Mouse (Mus musculus) neutrophil, adult 5-6 weeks (primary cell): ENCODE results near the gene Gpr152. TPM values are rescaled to one million over a fixed set of nuclear protein-coding genes. Genes with fewer than 3 reads are reported as not detected.
A peak's percentile ranks its signal among the peaks of the same experiment; 100 is the strongest.

Experiments used
- ATAC-seq: fragments of 151-379, 151-347 bp; 2 replicates; pipeline ENCODE4 v1.8.0; 2017; ENCODE audit warnings: mild to moderate bottlenecking, moderate TSS enrichment; ENCODE audit not compliant: insufficient number of reproducible peaks, poor library complexity, low FRiP score, severe bottlenecking; ENCODE audit errors: extremely low read depth
- total RNA-seq: library from RNA; stranded (forward); fragments of 200-1000 nt; gene quantifications from 2 replicates; pipeline ENCODE4 v1.2.3, GENCODE M21; 2017

Gene Gpr152
- total RNA-seq, 1 experiment from 2014 or later = 0.23 TPM

DNA sequence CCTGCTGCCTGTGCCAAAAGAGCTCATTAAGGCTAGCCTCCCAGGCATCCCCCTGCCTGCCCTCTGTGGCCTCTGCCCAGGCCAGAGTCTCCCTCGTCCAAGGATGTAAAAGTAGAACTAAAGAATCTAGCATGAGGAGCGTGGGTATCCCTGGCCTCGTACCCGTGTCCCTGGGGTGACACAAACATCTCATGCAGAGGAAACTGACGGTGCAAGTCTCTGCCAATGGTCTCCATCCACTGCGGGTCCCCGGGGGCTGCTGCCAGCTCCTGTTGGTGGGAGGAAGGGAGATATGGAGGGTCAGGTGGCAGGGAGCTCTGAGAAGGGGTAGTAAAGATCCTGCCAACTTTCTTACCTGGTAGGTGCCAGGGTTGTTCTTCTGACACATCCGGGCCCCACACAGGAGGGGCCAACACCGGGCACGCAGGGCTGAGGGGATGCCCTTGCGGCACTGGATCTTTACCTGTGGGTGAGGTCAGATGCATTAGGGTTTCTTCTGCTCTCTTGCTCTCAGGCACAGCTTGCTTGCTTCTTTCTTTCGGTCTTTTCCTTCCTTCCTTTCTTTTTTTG lies 49.5 kb downstream of the Gpr152 start:
- no peak for ATAC-seq

DNA sequence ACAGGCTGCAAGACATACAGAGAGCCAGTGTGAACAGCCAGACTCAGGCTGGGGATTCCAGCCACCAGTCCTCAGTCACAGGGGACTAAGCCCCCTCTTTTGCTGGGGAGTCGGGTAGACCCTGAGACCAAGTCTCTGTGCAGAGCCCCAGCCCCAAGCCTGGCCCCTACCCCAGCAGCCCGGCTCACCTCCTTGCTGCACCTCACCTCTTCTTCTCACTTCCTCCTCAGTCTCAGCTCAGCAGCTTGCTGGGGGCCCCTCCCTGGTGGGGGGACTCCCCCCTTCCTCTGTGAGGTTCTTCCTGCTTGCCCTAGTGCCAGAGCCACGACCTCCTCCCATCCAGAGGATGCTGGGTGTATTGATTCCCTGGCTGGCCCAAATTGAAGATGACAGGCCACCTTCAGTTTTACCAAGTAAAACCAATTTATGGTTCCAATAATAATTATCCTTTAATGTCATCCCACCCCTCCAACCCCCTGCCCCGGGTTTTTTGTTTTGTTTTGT lies 51.3 kb downstream of the Gpr152 start, which contains the start of gene Tbc1d10c:
TSS of gene Tbc1d10c (minus strand) at position 454 of the 504 bp plus-strand sequence.
- ATAC-seq = peak; percentile 71

DNA sequence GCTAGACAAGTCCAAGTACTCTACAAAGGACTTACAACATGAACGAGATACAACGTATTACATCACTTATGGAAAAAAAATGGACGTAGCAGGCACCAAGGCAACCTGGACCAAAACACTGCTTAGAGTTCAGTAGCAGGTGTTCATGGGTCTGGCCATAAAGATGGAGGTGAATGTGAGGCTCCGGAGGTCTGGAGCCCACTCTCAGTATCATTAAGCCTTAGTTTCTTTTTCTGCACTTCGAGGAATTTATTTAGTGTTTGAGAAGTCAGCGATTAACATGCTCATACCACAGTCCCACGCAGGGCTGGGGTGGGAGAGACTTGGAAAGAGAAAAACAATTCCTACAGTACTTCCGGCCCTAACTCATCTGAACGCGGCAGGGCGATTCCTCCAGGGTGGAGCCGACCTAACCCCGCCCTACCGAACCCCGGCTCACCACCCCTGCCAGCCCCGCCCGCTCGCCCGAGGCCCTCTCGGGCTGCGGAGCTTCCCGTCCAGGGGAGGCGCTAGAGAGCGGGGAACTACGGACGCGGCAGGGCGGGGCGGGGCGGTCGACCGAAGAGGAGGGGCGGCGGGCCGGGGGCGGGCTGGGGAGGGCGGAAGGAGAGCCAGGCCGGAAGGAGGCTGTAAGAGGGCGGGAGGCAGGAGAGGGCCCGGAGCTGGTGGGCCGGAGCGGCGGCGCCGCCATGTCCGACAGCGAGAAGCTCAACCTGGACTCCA lies 52.1 kb downstream of the Gpr152 start, which contains the start of gene Ppp1ca:
TSS of gene Ppp1ca (plus strand) at position 538 of the 723 bp plus-strand sequence.
- peak; percentile 76 for ATAC-seq

DNA sequence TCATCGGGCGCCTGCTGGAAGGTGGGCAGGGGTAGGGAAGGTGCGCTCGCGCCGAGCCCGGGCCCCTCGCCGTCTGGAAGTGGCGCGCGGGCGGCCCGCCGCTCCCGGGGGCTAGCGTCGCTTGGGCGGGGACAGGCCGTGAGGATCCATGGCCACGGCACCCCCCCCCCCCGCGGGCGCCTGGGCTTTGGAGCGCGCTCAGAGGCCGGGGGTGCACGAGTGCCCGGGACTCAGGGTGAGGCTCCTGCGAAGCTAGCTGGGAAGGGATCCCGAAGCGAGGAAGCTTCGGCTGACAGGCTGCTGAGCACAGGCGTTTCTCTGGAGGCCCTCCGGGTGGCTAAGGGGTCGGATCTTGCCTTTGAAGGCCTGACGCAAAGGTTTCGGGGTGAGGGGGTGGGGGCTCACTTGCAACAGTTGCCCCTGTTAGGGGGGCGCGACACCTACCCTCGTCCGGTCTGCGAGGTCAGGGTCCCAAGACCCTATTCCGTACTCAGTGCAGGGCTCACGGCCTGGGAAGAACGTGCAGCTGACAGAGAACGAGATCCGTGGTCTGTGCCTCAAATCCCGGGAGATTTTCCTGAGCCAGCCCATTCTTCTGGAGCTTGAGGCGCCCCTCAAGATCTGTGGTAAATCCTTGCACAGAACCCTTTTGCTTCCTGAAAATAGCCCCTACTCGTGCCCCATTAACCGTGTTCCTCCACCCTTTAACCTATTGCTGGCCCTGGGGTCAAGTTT lies 52.8 kb downstream of the Gpr152 start:
- no peak for ATAC-seq

DNA sequence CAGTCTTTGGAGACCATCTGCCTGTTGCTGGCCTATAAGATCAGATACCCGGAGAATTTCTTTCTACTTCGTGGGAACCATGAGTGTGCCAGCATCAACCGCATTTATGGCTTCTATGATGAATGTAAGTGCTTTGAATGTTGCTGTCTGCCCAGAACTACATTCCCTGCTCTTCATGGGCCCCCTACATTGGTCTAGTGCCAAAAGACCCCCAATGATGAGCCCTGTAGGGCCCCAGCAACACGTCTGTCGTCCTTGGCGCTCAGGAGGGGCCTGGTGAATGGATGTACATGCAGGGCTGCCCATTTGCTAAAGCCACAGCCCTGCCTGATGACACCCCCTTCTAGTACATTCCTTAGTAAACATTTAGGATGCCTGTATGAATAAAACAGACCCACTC lies 53.5 kb downstream of the Gpr152 start:
- ATAC-seq = no peak

DNA sequence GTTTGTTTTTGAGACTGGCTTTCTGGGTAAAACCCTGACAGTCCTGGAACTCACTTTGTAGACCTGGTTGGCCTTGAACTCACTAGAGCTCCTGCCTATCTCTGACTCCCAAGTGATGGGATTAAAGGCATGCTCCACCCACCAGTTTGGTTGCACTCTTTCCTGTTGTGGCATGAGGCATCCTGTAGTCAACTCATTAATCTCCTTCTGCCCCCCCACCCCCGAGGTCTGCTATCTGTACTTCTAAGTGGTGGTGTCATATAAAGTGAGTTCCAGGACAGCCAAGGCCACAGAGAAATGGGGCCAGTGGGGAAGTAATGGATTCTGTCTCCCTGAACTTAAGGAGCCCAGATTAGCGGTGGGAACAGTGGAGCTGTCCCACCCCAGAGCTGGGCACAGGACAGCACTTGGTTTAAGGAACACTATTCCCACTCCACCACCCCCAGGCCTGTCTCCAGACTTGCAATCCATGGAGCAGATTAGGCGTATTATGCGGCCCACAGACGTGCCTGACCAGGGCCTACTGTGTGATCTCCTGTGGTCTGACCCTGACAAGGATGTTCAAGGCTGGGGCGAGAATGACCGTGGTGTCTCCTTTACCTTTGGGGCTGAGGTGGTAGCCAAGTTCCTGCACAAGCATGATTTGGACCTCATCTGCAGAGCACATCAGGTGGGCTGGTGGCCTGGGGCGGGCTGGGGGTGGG lies 54.6 kb downstream of the Gpr152 start:
- no peak for ATAC-seq

DNA sequence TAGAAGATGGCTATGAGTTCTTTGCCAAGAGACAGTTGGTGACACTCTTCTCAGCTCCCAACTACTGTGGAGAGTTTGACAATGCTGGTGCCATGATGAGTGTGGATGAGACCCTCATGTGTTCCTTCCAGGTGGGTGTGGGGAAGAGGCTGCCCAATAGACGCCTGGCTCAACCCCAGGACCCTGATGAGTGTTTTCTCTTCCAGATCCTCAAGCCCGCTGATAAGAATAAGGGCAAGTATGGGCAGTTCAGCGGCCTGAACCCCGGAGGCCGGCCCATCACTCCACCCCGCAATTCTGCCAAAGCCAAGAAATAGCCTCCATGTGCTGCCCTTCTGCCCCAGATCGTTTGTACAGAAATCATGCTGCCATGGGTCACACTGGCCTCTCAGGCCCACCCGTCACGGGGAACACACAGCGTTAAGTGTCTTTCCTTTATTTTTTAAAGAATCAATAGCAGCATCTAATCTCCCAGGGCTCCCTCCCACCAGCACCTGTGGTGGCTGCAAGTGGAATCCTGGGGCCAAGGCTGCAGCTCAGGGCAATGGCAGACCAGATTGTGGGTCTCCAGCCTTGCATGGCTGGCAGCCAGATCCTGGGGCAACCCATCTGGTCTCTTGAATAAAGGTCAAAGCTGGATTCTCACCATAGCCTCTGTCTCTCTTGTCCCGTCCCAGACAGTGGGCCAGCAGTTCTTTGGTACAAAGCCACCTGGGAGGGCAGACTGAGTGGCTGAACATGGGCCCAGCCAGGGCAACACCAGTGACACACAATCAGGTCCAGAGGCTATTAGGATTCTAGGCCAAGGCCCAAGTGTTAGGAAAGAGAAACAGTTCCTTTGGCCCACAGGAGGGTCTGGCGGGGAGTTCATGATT lies 55.4 kb downstream of the Gpr152 start:
- no peak for ATAC-seq

Other genes starting within 250 kb of the Gpr152 start
- gene Tcirg1, start 232.7 kb upstream of the Gpr152 start, total RNA-seq = 158 and 167 TPM in 2 replicates
- 34.7 and 40.1 TPM in 2 replicates for gene Ndufs8, start 227.0 kb upstream of the Gpr152 start, total RNA-seq
- 78.5 and 85.2 TPM in 2 replicates for gene Aldh3b1, start 210.0 kb upstream of the Gpr152 start, total RNA-seq
- 628 and 632 TPM in 2 replicates for gene Unc93b1, start 204.6 kb upstream of the Gpr152 start, total RNA-seq
- not detected in 2 replicates for gene Aldh3b3, start 181.1 kb upstream of the Gpr152 start, total RNA-seq
- 0.25 TPM in 1 of 2 replicates, not detected in the other for gene Aldh3b2, start 167.5 kb upstream of the Gpr152 start, total RNA-seq
- not detected in 2 replicates for gene Acy3, start 153.2 kb upstream of the Gpr152 start, total RNA-seq
- gene Tbx10, start 147.0 kb upstream of the Gpr152 start, total RNA-seq = not detected in 2 replicates
- 7.0 and 15.5 TPM in 2 replicates for gene Nudt8, start 139.2 kb upstream of the Gpr152 start, total RNA-seq
- 6.2 and 7.5 TPM in 2 replicates for gene Gm49405, start 139.2 kb upstream of the Gpr152 start, total RNA-seq
- 4.0 and 7.2 TPM in 2 replicates for gene Doc2g, start 136.5 kb upstream of the Gpr152 start, total RNA-seq
- 63.9 and 64.6 TPM in 2 replicates for gene Ndufv1, start 127.0 kb upstream of the Gpr152 start, total RNA-seq
- 53.2 and 68.1 TPM in 2 replicates for gene Gstp1, start 101.8 kb upstream of the Gpr152 start, total RNA-seq
- 1.4 TPM in 1 of 2 replicates, not detected in the other for gene Gstp2, start 93.8 kb upstream of the Gpr152 start, total RNA-seq
- 22.6 and 23.6 TPM in 2 replicates for gene Gstp3, start 80.2 kb upstream of the Gpr152 start, total RNA-seq
- gene Cabp2, start 58.2 kb upstream of the Gpr152 start, total RNA-seq = not detected in 2 replicates
- gene Cdk2ap2, start 42.6 kb upstream of the Gpr152 start, total RNA-seq = 202 and 205 TPM in 2 replicates
- 115 and 132 TPM in 2 replicates for gene Pitpnm1, start 39.8 kb upstream of the Gpr152 start, total RNA-seq
- gene Aip, start 13.9 kb upstream of the Gpr152 start, total RNA-seq = 53.9 and 61.6 TPM in 2 replicates
- 0.25 and 0.93 TPM in 2 replicates for gene Cabp4, start 4.2 kb downstream of the Gpr152 start, total RNA-seq
- gene Coro1b, start 8.8 kb downstream of the Gpr152 start, total RNA-seq = 134 and 152 TPM in 2 replicates
- gene Ptprcap, start 13.8 kb downstream of the Gpr152 start, total RNA-seq = 227 and 252 TPM in 2 replicates
- gene Rps6kb2, start 23.6 kb downstream of the Gpr152 start, total RNA-seq = 34.0 and 45.2 TPM in 2 replicates
- gene Carns1, start 35.7 kb downstream of the Gpr152 start, total RNA-seq = 95.9 and 99.3 TPM in 2 replicates
- gene Tbc1d10c, start 51.5 kb downstream of the Gpr152 start, total RNA-seq = 231 and 269 TPM in 2 replicates
- 535 and 541 TPM in 2 replicates for gene Ppp1ca, start 52.3 kb downstream of the Gpr152 start, total RNA-seq
- gene Rad9a, start 61.9 kb downstream of the Gpr152 start, total RNA-seq = 35.1 and 44.3 TPM in 2 replicates
- 52.0 and 61.9 TPM in 2 replicates for gene Clcf1, start 74.5 kb downstream of the Gpr152 start, total RNA-seq
- not detected in 2 replicates for gene AC109138.7, start 74.6 kb downstream of the Gpr152 start, total RNA-seq
- 228 and 251 TPM in 2 replicates for gene Pold4, start 92.1 kb downstream of the Gpr152 start, total RNA-seq
- 48.0 and 59.8 TPM in 2 replicates for gene Ssh3, start 129.4 kb downstream of the Gpr152 start, total RNA-seq
- gene Ankrd13d, start 143.3 kb downstream of the Gpr152 start, total RNA-seq = 36.3 and 49.8 TPM in 2 replicates
- 692 and 849 TPM in 2 replicates for gene Grk2, start 166.4 kb downstream of the Gpr152 start, total RNA-seq